Mouse (Mus musculus): ENCODE measurements around the gene Igbp1.
A peak's percentile ranks its signal among the peaks of the same experiment; 100 is the strongest.

The Igbp1 gene

DNA sequence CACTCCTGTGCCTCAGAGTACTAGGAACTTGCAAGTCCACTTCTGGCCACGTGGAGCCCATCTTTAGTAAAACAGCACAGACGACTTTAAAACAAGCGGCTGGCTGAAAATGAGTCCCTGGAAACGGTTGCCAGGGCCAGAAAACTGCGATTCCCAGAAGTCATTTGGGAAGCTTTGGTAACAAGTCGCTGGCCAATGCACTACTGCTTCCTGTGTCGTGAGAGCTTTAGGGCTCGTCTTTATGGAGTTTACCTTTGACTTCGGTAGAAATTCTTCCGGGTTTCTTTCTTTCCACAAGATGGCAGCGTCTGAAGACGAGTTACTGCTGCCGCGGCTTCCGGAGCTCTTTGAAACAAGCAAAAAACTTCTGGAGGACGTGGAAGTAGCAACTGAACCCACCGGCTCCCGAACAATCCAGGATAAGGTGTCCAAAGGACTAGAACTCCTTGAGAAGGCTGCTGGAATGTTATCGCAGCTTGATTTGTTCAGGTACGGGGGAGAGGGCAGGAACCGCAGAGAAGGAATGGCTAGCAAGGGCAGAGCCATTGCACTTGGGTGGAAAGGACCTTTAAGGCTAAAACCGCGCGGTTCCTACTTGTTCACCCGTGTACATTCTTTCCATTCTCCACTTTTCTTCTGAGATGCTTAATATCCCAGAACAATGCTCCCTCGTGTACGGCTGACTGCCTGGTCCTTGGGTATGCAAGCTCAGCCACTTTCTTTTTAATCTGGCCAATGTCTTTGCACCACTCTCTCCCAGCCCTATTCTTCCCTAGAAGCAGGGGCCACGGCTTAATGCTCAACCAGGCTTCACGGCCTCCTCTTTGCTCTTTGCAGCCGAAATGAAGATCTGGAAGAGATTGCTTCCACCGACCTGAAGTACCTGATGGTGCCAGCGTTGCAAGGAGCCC lies at the start of gene Igbp1:
Igbp1 (plus strand) TSS at position 224 of the 911 bp plus-strand sequence.
- peak; percentile 86 for DNase-seq (ENCODE audit: low read depth)

GRCm38 (mm10) chrX:100468047-100468446 lies 26.0 kb upstream of the Igbp1 start:
- no peak for DNase-seq (ENCODE audit: low read depth)

DNA sequence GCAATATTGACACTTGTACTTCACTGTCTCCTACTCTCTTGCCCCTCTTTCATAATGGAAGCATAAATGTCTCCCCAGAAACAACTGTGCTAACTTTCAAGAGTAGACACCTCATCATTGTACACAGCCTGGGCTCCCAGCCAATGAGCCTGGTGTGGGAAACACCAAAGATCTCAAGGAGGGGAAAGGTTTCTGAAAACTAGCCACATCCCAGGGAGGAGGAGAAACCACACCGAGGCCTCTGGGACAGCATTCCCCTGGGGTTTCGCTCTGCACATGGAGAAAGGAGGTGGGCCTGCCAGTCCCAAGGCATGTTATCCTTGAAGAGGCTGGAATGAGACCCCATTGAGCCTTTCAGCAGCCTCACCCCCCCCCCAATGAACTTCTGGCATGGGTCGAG lies 24.0 kb upstream of the Igbp1 start:
- DNase-seq (ENCODE audit: low read depth) = no peak

GRCm38 (mm10) chrX:100471491-100471890 lies 22.6 kb upstream of the Igbp1 start:
- no peak for DNase-seq (ENCODE audit: low read depth)

DNA sequence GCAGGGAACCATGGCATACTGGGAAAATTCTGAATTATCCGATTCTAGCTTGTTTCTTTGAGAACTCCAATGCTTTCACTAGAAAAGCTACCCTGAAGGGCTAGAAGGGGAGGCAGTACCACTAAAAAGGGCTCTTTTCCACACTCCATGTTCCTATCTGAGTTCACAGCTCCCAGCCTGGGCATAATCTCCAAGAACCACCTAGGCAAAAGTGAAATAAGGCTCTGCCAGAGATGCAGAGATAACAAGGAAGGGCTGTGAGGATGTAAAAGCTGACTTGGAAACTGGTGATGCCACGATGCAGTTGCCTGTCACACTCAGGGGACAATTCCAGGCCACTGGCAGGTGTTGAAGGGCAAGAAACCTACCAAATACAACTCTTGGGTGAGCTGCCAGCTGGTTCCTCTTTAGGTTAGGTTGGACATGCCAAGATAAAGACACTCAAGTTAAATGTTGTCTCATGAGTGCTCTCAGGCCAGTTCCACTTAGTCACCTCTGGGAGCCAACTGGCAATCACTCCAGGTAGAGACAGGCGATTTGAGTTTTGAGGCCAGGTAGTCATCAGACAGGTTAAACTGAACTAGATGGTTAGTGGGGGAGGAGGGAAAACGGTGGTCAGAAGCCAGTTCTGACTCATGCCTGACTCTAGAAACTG lies 18.4 kb upstream of the Igbp1 start:
- DNase-seq (ENCODE audit: low read depth) = no peak

DNA sequence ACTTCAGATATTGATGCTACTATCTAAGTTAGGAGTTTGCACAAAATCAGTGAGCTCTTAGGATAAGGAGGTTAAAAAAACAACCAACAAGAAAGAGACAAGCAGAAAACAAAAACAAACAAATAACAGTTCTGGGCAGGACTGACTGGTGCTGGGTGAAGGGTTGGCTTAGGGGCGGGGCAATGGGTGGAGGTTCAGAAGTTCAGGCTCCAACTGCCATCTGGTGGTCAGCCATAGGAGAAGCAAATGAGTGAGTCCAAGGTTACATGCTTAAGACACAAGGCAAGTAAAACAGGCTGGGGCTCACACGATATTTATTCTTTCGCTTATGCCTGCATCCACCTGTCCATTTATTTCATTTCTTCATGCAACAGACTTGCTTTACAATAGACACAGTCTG lies 13.8 kb upstream of the Igbp1 start:
- DNase-seq (ENCODE audit: low read depth) = peak; percentile 75

DNA sequence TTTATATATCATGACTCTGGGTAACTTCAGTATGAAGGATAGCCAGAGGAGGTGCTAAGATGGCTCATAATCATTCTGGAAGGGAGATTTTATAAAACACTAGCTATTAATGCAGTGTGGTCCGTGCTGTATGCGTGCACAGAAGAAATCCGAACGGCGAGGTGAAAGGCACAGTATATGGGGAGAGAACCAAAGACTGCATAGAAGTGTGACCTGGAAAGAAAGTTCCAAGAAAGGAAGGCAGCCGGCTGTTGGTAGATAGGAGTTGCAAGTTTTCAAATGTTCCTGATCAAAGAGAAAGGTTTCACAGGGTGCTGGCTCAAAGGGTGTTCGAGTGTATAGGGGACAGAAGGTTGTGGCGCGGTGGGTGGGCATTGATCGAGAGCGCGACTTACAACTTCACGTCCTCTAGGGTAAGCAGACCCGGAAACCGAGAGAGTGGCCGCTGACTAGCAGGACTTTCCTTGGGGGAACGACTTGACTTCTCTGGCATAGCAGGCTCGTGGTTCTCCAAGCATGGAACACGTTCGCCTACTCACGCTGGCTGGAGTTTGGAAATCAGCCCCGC lies 507 bp upstream of the Igbp1 start:
- DNase-seq (ENCODE audit: low read depth) = no peak

- DNase-seq (ENCODE audit: low read depth) = peak; percentile 39
These were observed 10.2 kb downstream of the Igbp1 start for GRCm38 (mm10) chrX:100504175-100504851.

- DNase-seq (ENCODE audit: low read depth) = no peak
These were observed 14.1 kb downstream of the Igbp1 start for GRCm38 (mm10) chrX:100508164-100508563.

DNA sequence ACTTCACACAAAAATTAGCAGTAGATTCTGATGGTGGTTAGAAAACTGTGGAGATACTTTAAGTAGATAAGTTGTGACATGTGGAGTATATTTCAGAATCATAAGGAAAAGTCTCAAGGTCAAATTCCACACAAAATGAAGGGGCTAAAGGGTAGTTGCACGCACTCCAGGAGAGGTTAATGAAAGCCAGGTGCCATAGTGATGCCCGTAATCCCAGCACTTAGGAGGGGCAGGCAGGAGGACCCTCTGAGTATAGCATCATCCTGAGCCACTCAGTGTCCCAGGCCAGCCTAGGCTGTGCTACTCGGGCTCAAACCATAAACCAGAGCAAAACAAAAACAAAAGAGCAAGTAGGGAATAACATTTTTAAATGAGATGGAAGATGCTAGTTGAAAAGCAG lies 15.8 kb downstream of the Igbp1 start:
- DNase-seq (ENCODE audit: low read depth) = no peak

DNA sequence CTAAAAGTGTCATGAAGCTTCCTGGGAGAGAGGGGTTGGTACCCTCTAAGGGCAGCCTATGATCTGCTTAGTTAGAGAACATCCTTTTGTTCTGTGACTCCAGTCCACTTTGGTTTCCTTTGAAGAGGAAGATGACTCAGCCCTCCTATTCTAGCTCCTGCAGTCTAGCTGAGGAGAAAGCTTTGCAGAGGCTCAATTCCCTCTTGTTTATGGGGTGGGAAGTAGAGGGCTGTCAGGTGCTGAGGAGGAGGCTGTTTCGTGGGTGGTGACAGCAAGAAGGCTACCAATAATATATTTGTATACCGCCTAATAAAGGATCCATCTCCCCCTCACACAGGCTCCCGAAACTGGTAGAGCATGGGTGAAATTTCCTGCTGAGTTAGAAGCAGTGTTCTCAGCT lies 22.6 kb downstream of the Igbp1 start:
- DNase-seq (ENCODE audit: low read depth) = no peak

DNA sequence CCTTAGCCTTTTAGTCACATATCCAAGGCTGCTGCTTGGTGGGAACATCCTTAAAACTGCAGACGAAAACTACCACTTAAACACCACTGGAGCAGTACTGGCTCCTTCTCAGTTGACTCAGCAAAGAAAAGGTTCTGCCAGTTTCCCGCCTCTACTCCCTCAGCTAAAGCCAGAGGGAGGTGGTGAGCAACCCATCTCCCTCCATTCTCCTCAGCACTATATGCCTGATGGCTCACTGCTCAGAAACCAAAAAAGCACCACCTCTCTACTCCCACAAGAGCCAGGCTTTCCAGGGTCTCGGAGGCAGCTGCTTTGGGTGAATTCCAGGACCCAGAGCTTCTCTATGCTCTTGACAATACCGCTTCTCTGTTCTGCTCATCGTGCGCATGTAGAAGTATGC lies 23.5 kb downstream of the Igbp1 start:
- DNase-seq (ENCODE audit: low read depth) = no peak

DNA sequence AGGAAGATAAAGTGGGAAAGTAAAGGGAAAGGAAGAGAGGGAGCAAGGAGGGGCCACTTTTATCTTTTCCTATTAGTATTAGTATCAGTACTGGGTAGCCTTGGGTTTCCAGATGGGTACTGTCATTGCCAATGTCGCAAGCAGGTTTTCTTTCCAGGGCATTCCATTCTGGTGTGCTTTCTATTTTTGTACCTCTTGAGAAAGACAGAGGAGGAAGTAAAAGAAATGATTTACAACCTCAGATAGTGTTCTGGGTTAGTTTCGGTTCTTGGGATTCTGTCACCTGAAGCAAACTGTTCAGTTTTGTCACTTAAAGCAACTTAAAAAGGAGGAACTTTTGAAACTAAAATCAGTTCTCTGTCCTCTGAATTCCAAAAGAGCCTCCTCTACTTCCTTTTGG lies 24.4 kb downstream of the Igbp1 start:
- DNase-seq (ENCODE audit: low read depth) = no peak

GRCm38 (mm10) chrX:100524471-100524870 lies 30.4 kb downstream of the Igbp1 start, which contains the start of gene Dgat2l6:
Gene Dgat2l6 (plus strand): TSS chrX:100524838.
- no peak for DNase-seq (ENCODE audit: low read depth)

DNA sequence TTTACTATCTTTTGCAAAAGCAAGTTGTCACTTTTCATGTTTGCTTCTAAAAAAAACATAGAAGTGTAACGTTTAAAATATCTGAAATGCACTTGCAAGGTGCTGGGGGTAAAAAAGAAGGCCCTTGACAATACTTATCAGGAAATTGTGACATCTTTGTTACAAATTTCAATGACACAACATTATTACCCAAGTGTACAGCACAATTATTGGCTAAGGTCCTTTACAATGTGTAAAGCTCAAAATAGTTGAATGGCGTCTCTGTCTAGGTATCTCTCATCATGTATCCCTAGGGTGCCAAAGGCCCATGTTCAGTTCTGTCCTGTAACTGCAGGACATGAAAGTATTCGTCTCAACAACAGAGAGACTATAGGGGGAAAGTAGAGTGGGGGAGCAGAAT lies 61.9 kb downstream of the Igbp1 start:
- no peak for DNase-seq (ENCODE audit: low read depth)

GRCm38 (mm10) chrX:100565696-100566095 lies 71.6 kb downstream of the Igbp1 start:
- no peak for DNase-seq (ENCODE audit: low read depth)

All from induced T-regulatory cell, adult 2 months (primary cell).